Mouse (Mus musculus) hindbrain, embryonic 10.5 days (tissue): ENCODE measurements at regions not wholly inside any gene's neighbourhood (a gene's known extent, or its start where the extent isn't known, plus 50 kb on each side); places are given as distances from the start of the nearest gene placed in this dataset.

Source experiments
- DNase-seq: peaks from one replicate; pipeline ENCODE4 v3.0.0-alpha.2; 2017; ENCODE audit warnings: low spot score
- H3K27ac ChIP-seq: fragments of 300-500 bp; sonication (generic); 2 replicates; pipeline ENCODE4 v1.5.1; 2016; ENCODE audit warnings: mild to moderate bottlenecking, moderate library complexity
- H3K27me3 ChIP-seq: fragments of 300-500 bp; sonication (generic); 2 replicates; pipeline ENCODE4 v1.6.1; 2016; ENCODE audit warnings: mild to moderate bottlenecking; ENCODE audit not compliant: poor library complexity, insufficient read depth, severe bottlenecking
- H3K36me3 ChIP-seq: fragments of 300-500 bp; sonication (generic); 2 replicates; pipeline ENCODE4 v1.6.1; 2016; ENCODE audit warnings: mild to moderate bottlenecking, moderate library complexity
- H3K4me1 ChIP-seq: fragments of 300-500 bp; sonication (generic); replicated peaks from 2 replicates; pipeline ENCODE4 v1.6.1; 2016; ENCODE audit warnings: mild to moderate bottlenecking
- H3K4me3 ChIP-seq: fragments of 300-500 bp; sonication (generic); 2 replicates; pipeline ENCODE4 v1.5.1; 2016; ENCODE audit warnings: mild to moderate bottlenecking, moderate library complexity
- H3K9me3 ChIP-seq: fragments of 300-500 bp; sonication (generic); 2 replicates; pipeline ENCODE4 v1.6.1; 2016; ENCODE audit warnings: mild to moderate bottlenecking, moderate library complexity
- WGBS: fragments of 180-500 bp; shearing (Covaris S2); methylation state at CpG from one replicate; pipeline ENCODE4 v1.1.7; 2016; 5-methylcytosine and 5-hydroxymethylcytosine counted together

GRCm38 (mm10) chr13:90476880-90477279 lies 387.5 kb upstream of the Xrcc4 start:
- no peak for DNase-seq
- Histone ChIP-seq H3K4me3 (no peak overlapping the region), H3K27me3 (no peaks in the 10 kb centered on the region), H3K36me3 (no peaks in the 10 kb centered on the region), H3K27ac (no peak overlapping the region), H3K4me1 (no peaks in the 10 kb centered on the region), H3K9me3 (no peaks in the 10 kb centered on the region)
- 92% methylated on average over 2 of the region's 2 CpGs for WGBS

DNA sequence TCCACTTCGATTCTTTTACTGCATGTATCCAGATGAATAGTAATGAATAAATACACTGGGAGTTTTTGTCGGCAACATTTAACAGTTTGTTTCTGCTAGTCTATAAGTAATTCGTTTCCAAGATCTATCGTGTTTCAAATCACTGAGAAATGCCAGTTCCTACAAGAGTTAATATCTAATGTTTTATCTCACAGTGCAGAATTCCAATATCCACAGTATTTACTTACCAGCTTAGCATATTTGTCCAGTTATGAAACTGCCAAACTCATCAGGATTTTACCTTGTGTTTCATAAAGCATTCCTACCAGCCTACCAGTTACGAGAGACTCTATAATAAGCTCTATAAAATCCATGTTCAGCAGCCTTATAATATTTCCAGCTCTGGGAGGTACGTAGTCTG lies 385.1 kb upstream of the Xrcc4 start:
- Histone ChIP-seq H3K9me3 (no peaks in the 10 kb centered on the region), H3K36me3 (no peaks in the 10 kb centered on the region), H3K4me1 (no peaks in the 10 kb centered on the region), H3K27ac (no peak overlapping the region), H3K4me3 (no peak overlapping the region), H3K27me3 (no peaks in the 10 kb centered on the region)
- no peak for DNase-seq
- 91% methylated on average over 6 of the region's 6 CpGs for WGBS

DNA sequence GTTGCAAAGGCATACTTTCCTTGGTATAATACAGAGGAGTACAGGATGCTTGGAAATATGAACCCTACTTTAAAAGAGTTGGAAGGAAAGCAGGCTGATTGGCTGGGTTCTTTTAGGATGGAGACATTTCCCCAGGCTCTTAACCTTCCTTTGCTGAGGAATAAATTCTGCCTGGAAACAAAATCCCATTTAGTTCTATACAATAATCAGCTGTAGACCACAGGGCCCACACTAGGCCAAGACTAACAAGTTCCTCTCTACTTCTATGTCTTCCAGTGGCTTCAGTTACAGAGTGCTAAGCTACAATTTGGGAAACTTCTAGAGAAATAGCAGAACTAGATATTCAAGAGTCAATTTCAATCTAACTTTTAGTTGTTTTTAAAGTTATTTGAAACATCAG lies 384.6 kb upstream of the Xrcc4 start:
- H3K4me3 ChIP-seq: no peak overlapping the region
- no peaks in the 10 kb centered on the region for H3K27me3 ChIP-seq
- H3K4me1 ChIP-seq: no peaks in the 10 kb centered on the region
- no peaks in the 10 kb centered on the region for H3K36me3 ChIP-seq
- no peak for DNase-seq
- H3K9me3 ChIP-seq: no peaks in the 10 kb centered on the region
- H3K27ac ChIP-seq: no peak overlapping the region

GRCm38 (mm10) chr13:90473041-90473825 lies 383.8 kb upstream of the Xrcc4 start:
- Histone ChIP-seq H3K9me3 (no peaks in the 10 kb centered on the region), H3K36me3 (no peaks in the 10 kb centered on the region), H3K4me3 (no peak overlapping the region), H3K4me1 (no peaks in the 10 kb centered on the region), H3K27me3 (no peaks in the 10 kb centered on the region), H3K27ac (no peak overlapping the region)
- DNase-seq: no peak
- 84% methylated on average over 8 of the region's 8 CpGs for WGBS

DNA sequence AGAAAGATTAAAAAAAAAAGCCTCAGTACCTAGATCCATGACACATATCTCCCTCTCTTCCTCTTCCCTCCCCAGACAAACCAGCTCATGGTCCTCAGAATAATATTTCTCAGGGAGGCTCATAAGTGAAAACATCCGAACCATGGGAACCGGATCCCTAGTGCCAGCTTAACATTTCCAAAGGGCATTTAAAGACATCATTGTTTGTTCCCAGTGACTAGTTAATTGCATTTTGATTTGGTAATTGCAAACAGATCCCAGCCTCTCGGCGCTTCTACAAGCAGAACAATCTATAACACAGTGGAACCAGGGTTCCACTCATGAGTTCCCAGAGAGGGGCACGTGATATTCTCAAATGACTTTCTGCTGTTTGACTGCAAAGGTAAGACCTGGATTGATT lies 376.7 kb upstream of the Xrcc4 start:
- no peaks in the 10 kb centered on the region for H3K9me3 ChIP-seq
- 61% methylated on average over 5 of the region's 5 CpGs for whole genome bisulfite sequencing
- no peaks in the 10 kb centered on the region for H3K36me3 ChIP-seq
- no peak overlapping the region for H3K27ac ChIP-seq
- H3K4me1 ChIP-seq: no peaks in the 10 kb centered on the region
- H3K27me3 ChIP-seq: no peaks in the 10 kb centered on the region
- DNase-seq: no peak
- H3K4me3 ChIP-seq: no peak overlapping the region

- 78% methylated on average over 2 of the region's 2 CpGs for WGBS
- no peak overlapping the region for H3K27ac ChIP-seq
- H3K4me3 ChIP-seq: no peak overlapping the region
- DNase-seq: no peak
- no peaks in the 10 kb centered on the region for H3K27me3 ChIP-seq
- no peaks in the 10 kb centered on the region for H3K36me3 ChIP-seq
- no peaks in the 10 kb centered on the region for H3K4me1 ChIP-seq
- no peaks in the 10 kb centered on the region for H3K9me3 ChIP-seq
These were observed 374.6 kb upstream of the Xrcc4 start for GRCm38 (mm10) chr13:90464051-90464450.

DNA sequence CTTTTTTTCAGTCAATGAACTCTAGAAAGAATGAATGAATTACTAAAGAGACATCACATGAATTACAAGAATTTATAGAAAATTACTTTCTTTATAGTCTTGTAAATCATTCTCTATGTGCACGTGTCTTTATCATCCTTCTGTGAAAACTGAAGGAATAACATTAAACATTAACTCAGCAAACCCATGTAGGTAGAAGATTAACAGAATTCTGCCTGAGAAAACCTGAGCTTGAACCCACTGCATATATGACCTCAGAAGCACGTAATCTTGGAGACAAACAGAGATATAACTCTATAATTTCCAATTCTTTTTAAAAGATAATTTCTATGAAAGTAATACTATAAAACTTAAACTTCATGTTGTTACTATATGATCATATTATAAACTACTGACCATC lies 374.0 kb upstream of the Xrcc4 start:
- H3K4me1 ChIP-seq: no peaks in the 10 kb centered on the region
- no peak overlapping the region for H3K4me3 ChIP-seq
- no peak for DNase-seq
- no peaks in the 10 kb centered on the region for H3K36me3 ChIP-seq
- no peaks in the 10 kb centered on the region for H3K27me3 ChIP-seq
- 85% methylated on average over 2 of the region's 2 CpGs for WGBS
- no peak overlapping the region for H3K27ac ChIP-seq
- no peaks in the 10 kb centered on the region for H3K9me3 ChIP-seq

- DNase-seq: no peak
- Histone ChIP-seq H3K36me3 (no peaks in the 10 kb centered on the region), H3K9me3 (peaks cover 10% of the 10 kb centered on the region; the same call in 1 of the 2 replicates), H3K27ac (no peak overlapping the region), H3K27me3 (no peaks in the 10 kb centered on the region), H3K4me3 (no peak overlapping the region), H3K4me1 (no peaks in the 10 kb centered on the region)
These were observed 365.2 kb upstream of the Xrcc4 start for GRCm38 (mm10) chr13:90454631-90455030.

DNA sequence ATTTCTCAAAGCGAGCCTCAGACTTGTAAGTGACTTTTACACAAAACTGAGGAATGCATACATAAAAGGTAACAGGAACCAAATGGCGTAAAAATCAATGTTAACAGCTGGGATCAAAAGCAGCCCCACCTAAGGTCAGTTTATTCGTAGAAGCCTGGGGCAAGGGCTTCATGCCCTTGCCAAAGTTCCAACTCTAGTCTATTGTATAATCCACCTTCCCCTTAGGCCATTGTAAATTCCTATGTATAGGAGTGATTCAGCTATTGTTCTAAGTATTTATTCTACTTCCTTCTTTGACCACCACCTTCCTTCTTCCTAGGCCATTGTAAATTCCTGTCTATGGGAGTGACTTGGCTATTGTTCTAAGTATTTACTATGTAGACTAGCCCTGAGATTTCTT lies 337.5 kb upstream of the Xrcc4 start:
- Histone ChIP-seq H3K9me3 (peaks cover 8% of the 10 kb centered on the region; the same call in 1 of the 2 replicates), H3K36me3 (no peaks in the 10 kb centered on the region), H3K27me3 (no peaks in the 10 kb centered on the region), H3K27ac (no peak overlapping the region), H3K4me3 (no peak overlapping the region), H3K4me1 (no peaks in the 10 kb centered on the region)
- no peak for DNase-seq
- 92% methylated on average over 3 of the region's 3 CpGs for WGBS

GRCm38 (mm10) chr13:90425379-90425778 lies 336.0 kb upstream of the Xrcc4 start:
- Histone ChIP-seq H3K27me3 (no peaks in the 10 kb centered on the region), H3K4me1 (no peaks in the 10 kb centered on the region), H3K9me3 (peaks cover 8% of the 10 kb centered on the region; the same call in 1 of the 2 replicates), H3K4me3 (no peak overlapping the region), H3K36me3 (no peaks in the 10 kb centered on the region), H3K27ac (no peak overlapping the region)
- WGBS: 49% methylated on average over 1 of the region's 1 CpGs
- DNase-seq: no peak

DNA sequence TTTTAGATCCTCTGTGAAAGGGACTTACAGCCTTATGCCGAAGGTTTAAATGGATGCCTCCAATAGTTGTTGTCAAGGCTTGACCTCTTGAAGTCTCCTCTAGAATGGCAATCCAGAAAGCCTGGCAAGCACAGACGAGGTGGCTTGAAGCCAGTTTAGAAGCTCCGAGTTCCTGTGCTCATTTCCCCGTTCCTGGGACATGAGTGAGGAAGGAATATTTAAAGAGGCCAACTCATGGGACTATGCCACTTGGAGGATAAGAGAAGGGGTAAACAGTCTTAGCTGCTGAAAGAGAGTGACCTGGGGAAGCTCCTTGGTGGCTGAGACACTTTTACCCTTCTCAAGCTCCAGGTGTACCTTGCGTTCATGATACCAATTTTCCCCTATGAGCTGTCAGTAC lies 335.1 kb upstream of the Xrcc4 start:
- Histone ChIP-seq H3K27ac (no peak overlapping the region), H3K27me3 (no peaks in the 10 kb centered on the region), H3K4me3 (no peak overlapping the region), H3K4me1 (no peaks in the 10 kb centered on the region), H3K9me3 (peaks cover 6% of the 10 kb centered on the region; the same call in 1 of the 2 replicates), H3K36me3 (no peaks in the 10 kb centered on the region)
- 92% methylated on average over 5 of the region's 5 CpGs for WGBS
- DNase-seq: no peak

GRCm38 (mm10) chr13:90420966-90421365 lies 331.6 kb upstream of the Xrcc4 start:
- WGBS: 58% methylated on average over 4 of the region's 4 CpGs
- no peak for DNase-seq

GRCm38 (mm10) chr13:90404392-90404791 lies 315.0 kb upstream of the Xrcc4 start:
- Histone ChIP-seq H3K9me3 (no peaks in the 10 kb centered on the region), H3K36me3 (no peaks in the 10 kb centered on the region), H3K4me3 (no peak overlapping the region), H3K4me1 (0 out of 2 replicates have a peak, but pooled peaks cover 3% of the 10 kb centered on the region), H3K27me3 (no peaks in the 10 kb centered on the region), H3K27ac (no peak overlapping the region)
- DNase-seq: no peak
- WGBS: 95% methylated on average over 4 of the region's 4 CpGs

More at GRCm38 (mm10) chr13:90420966-90421365, 331.6 kb upstream of the Xrcc4 start:
- Histone ChIP-seq H3K9me3 (no peaks in the 10 kb centered on the region), H3K27me3 (no peaks in the 10 kb centered on the region), H3K27ac (no peak overlapping the region; the same call in 1 of the 2 replicates), H3K4me3 (no peak overlapping the region), H3K4me1 (no peaks in the 10 kb centered on the region), H3K36me3 (no peaks in the 10 kb centered on the region)

DNA sequence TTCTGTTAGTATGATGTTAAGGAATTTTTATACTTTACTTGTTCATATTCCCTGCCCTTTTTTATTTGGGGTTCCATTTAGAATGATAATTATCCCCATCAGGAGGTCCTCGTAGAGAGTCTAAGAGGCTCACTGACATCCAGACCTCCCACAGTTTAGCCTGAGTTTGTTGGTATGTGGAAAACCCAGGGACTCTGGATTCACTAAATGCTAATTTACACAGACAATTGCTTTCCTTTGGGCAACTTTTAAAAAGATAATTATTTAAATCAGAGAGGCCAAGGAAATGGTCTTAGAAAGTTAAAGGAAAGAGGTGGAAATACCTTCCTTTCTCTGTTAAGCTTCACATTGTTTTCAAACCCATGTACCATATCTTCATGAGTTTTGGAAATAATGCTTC lies 312.7 kb upstream of the Xrcc4 start:
- DNase-seq: no peak
- Histone ChIP-seq H3K4me3 (no peak overlapping the region), H3K27ac (no peak overlapping the region), H3K27me3 (no peaks in the 10 kb centered on the region), H3K4me1 (0 out of 2 replicates have a peak, but pooled peaks cover 3% of the 10 kb centered on the region), H3K9me3 (no peaks in the 10 kb centered on the region), H3K36me3 (no peaks in the 10 kb centered on the region)
- whole genome bisulfite sequencing: 25% methylated on average over 1 of the region's 1 CpGs
